22 mouse cellular contexts compared by ENCODE assay signal in genomic region chr9:72537086-72537485, GRCm38 (mm10). TPM values are rescaled to one million over a fixed set of nuclear protein-coding genes. Genes with fewer than 3 reads are reported as not detected.
DNase-seq lines count a peak whose midpoint lies in the region; ATAC-seq and TF ChIP-seq lines count a peak whose summit lies in the region.
"Had no signal": no experiment of that assay in that cellular context is flagged by ENCODE, and none has a peak within 500 bp of the region (broad histone marks: within the 10 kb centered on the region; RNA-seq: fewer than 3 reads in every experiment).

No protein-coding gene starts in this region.

- 35% methylated on average over 1 of the region's 1 CpGs for WGBS in intestine, postnatal 0 days
- 53% methylated on average over 1 of the region's 1 CpGs for WGBS in intestine, embryonic 15.5 days
- 78% methylated on average over 1 of the region's 1 CpGs for WGBS in thymus, adult 2 months

- no peaks in the 10 kb centered on the region for H3K27me3 ChIP-seq in intestine, postnatal 0 days (replicated peaks; ENCODE audit: control insufficient read depth, insufficient read depth, low read length)
- H3K27me3 ChIP-seq in intestine, embryonic 15.5 days (replicated peaks): no peaks in the 10 kb centered on the region
- no peaks in the 10 kb centered on the region for H3K27me3 ChIP-seq in thymus, adult 2 months (ENCODE audit: control insufficient read depth, insufficient read depth, low read length)
- H3K27me3 ChIP-seq: forebrain, embryonic 12.5 days; heart, embryonic 15.5 days; lung, embryonic 15.5 days; midbrain, embryonic 13.5 days; Patski had no signal

- no peaks in the 10 kb centered on the region for H3K9me3 ChIP-seq in intestine, postnatal 0 days (ENCODE audit: control insufficient read depth)
- H3K9me3 ChIP-seq in intestine, embryonic 15.5 days: no peaks in the 10 kb centered on the region
- H3K9me3 ChIP-seq: embryonic facial prominence, embryonic 10.5 days; forebrain, embryonic 12.5 days; heart, embryonic 15.5 days; lung, embryonic 15.5 days; midbrain, embryonic 13.5 days had no signal

- no peak overlapping the region for H3K4me3 ChIP-seq in intestine, postnatal 0 days (ENCODE audit: low read depth, low read length)
- H3K4me3 ChIP-seq in intestine, embryonic 15.5 days (replicated peaks): no peak overlapping the region
- H3K4me3 ChIP-seq in left cerebral cortex, adult 2 months: no peak overlapping the region
- H3K4me3 ChIP-seq in thymus, adult 2 months (ENCODE audit: control insufficient read depth, insufficient read depth, low read length): no peak overlapping the region
- H3K4me3 ChIP-seq: embryonic facial prominence, embryonic 10.5 days; forebrain, embryonic 12.5 days; heart, embryonic 15.5 days; lung, embryonic 15.5 days; midbrain, embryonic 13.5 days had no signal

- ATAC-seq in intestine, postnatal 0 days: no peak
- ATAC-seq in intestine, embryonic 15.5 days: no peak
- ATAC-seq: activated CD4-positive, CD25-positive, alpha-beta regulatory T cell, adult 4 months; midbrain, embryonic 13.5 days; Patski had no signal

- TF ChIP-seq POLR2A in thymus, adult 2 months (IDR thresholded peaks at IDR 0.05; ENCODE audit: control insufficient read depth, extremely low read depth, insufficient read depth, low read length, poor library complexity): no peak

- H3K9ac ChIP-seq in intestine, postnatal 0 days (ENCODE audit: low read depth, low read length): no peak overlapping the region
- no peak overlapping the region for H3K9ac ChIP-seq in intestine, embryonic 15.5 days
- H3K9ac ChIP-seq: forebrain, embryonic 12.5 days; heart, embryonic 15.5 days; lung, embryonic 15.5 days; midbrain, embryonic 13.5 days had no signal

- no peak overlapping the region for H3K27ac ChIP-seq in intestine, postnatal 0 days (ENCODE audit: low read depth, low read length)
- no peak overlapping the region for H3K27ac ChIP-seq in intestine, embryonic 15.5 days
- H3K27ac ChIP-seq in left cerebral cortex, adult 2 months: no peak overlapping the region
- H3K27ac ChIP-seq in thymus, adult 2 months (ENCODE audit: control insufficient read depth, insufficient read depth, low read length): no peak overlapping the region
- H3K27ac ChIP-seq: embryonic facial prominence, embryonic 10.5 days; forebrain, embryonic 12.5 days; heart, embryonic 15.5 days; lung, embryonic 15.5 days; midbrain, embryonic 13.5 days had no signal

- peak; percentile 51 for TF ChIP-seq CTCF in intestine, postnatal 0 days (IDR thresholded peaks at IDR 0.05; ENCODE audit: low read depth)
- peak; percentile 11 for TF ChIP-seq CTCF in left cerebral cortex, adult 2 months (IDR thresholded peaks at IDR 0.05)
- no peak for TF ChIP-seq CTCF in thymus, adult 2 months (IDR thresholded peaks at IDR 0.05; ENCODE audit: borderline replicate concordance, control insufficient read depth, extremely low read depth, insufficient read depth, low read length, poor library complexity)

- H3K36me3 ChIP-seq in intestine, postnatal 0 days (ENCODE audit: control insufficient read depth, insufficient read depth): no peaks in the 10 kb centered on the region; the same call in 1 of the 2 replicates
- no peaks in the 10 kb centered on the region for H3K36me3 ChIP-seq in intestine, embryonic 15.5 days
- H3K36me3 ChIP-seq in thymus, adult 2 months (ENCODE audit: control insufficient read depth, insufficient read depth, low read length): no peaks in the 10 kb centered on the region
- H3K36me3 ChIP-seq: forebrain, embryonic 12.5 days; heart, embryonic 15.5 days; lung, embryonic 15.5 days had no signal

- no peak for DNase-seq in left cerebral cortex, adult 2 months (ENCODE audit: extremely low spot score in 1 of 2, low spot score in 2 of 2)
- no peak for DNase-seq in left cerebral cortex, adult 8-10 months (ENCODE audit: low spot score in 2 of 2)
- DNase-seq in A20 (ENCODE audit: low read depth, low spot score): peak; percentile 32
- peak; percentile 12 for DNase-seq in kidney, postnatal 14 days
- no peak for DNase-seq in cerebellum, adult 9-11 months
- no peak for DNase-seq in thymus, adult 2 months
- DNase-seq: adrenal gland, postnatal 25 days; cerebellum, adult 11 months; cerebellum, postnatal 25 days; gastrocnemius, postnatal 25 days; left cerebral cortex, postnatal 4 days; thymus, postnatal 4 days had no signal

- no peaks in the 10 kb centered on the region for H3K4me1 ChIP-seq in intestine, postnatal 0 days (replicated peaks; ENCODE audit: control insufficient read depth, insufficient read depth, low read length)
- no peaks in the 10 kb centered on the region for H3K4me1 ChIP-seq in intestine, embryonic 15.5 days (replicated peaks)
- H3K4me1 ChIP-seq in thymus, adult 2 months (replicated peaks; ENCODE audit: control insufficient read depth, insufficient read depth, low read length): no peaks in the 10 kb centered on the region; the same call in 1 of the 2 replicates
- H3K4me1 ChIP-seq: lung, embryonic 15.5 days had no signal

- no peak overlapping the region for H3K4me2 ChIP-seq in intestine, postnatal 0 days (replicated peaks; ENCODE audit: low read depth)
- no peak overlapping the region for H3K4me2 ChIP-seq in intestine, embryonic 15.5 days (replicated peaks)
- H3K4me2 ChIP-seq: forebrain, embryonic 12.5 days; heart, embryonic 15.5 days; liver, embryonic 11.5 days; lung, embryonic 15.5 days; midbrain, embryonic 13.5 days had no signal

- intact Hi-C loops in left cerebral cortex, adult 2 months (cut with DNase I): no loop called here

RNA-seq across cellular contexts. Expression of gene Rfx7, which starts 5.0 kb away (rescaled TPM):
- polyA plus RNA-seq in intestine, postnatal 0 days (2015; fragmentation: Nextera tagmentation; extraction: Ambion mirVana): 6.9 and 7.4 TPM in 2 replicates
- polyA plus RNA-seq in intestine, embryonic 15.5 days (2015; fragmentation: Nextera tagmentation; extraction: Ambion mirVana): 10.2 and 10.9 TPM in 2 replicates
- total RNA-seq in left cerebral cortex, adult 2 months (2021): 10 to 100 TPM; 29.3 to 32.5 TPM
- 10 to 100 TPM; 28.4 to 33.9 (median 29.6) TPM for total RNA-seq in left cerebral cortex, adult 8-10 months (2022)
- polyA plus RNA-seq in thymus, adult 2 months (2012; rRNA removed): 21.2 and 22.3 TPM in 2 replicates

RNA-seq across cellular contexts. Expression of gene Tex9, which starts 45.1 kb away (rescaled TPM):
- 7.7 and 10.7 TPM in 2 replicates for polyA plus RNA-seq in intestine, postnatal 0 days (2015; fragmentation: Nextera tagmentation; extraction: Ambion mirVana)
- 20.6 and 21.1 TPM in 2 replicates for polyA plus RNA-seq in intestine, embryonic 15.5 days (2015; fragmentation: Nextera tagmentation; extraction: Ambion mirVana)
- 10 to 100 TPM; 11.2 to 12.8 TPM for total RNA-seq in left cerebral cortex, adult 2 months (2021)
- 10 to 100 TPM; 12.2 to 13.3 (median 12.5) TPM for total RNA-seq in left cerebral cortex, adult 8-10 months (2022)
- 5.1 and 6.0 TPM in 2 replicates for polyA plus RNA-seq in thymus, adult 2 months (2012; rRNA removed)

Comparison
In these comparisons a context has a peak if more than half of its experiments do, and no peak if none do; other contexts are left out.
1. DNase-seq: peak in A20 (single experiment) and kidney, postnatal 14 days (single experiment); none in left cerebral cortex, adult 2 months (0 of 2), left cerebral cortex, adult 8-10 months (0 of 2), cerebellum, adult 9-11 months (single experiment) and thymus, adult 2 months (single experiment).